Mouse (Mus musculus) limb, embryonic 14.5 days (tissue): Measurements from ENCODE around the gene Slc6a12. TPM values are rescaled to one million over a fixed set of nuclear protein-coding genes. Genes with fewer than 3 reads are reported as not detected.
A peak's percentile ranks its signal among the peaks of the same experiment; 100 is the strongest.

Source experiments
- ATAC-seq: fragments of 200-750 bp; cut with Nextera tagmentation; 2 replicates; pipeline ENCODE4 v1.8.0; 2017; ENCODE audit warnings: low read depth, moderate number of reproducible peaks, moderate TSS enrichment; ENCODE audit not compliant: low FRiP score
- DNase-seq: peaks from one replicate; pipeline ENCODE4 v3.0.0-alpha.2; 2015; ENCODE audit warnings: low spot score
- H3K27ac ChIP-seq: fragments of 300-500 bp; sonication (generic); replicated peaks from 2 replicates; pipeline ENCODE4 v1.5.1; 2014; ENCODE audit warnings: low read depth, mild to moderate bottlenecking, low read length, moderate library complexity, mixed read lengths
- H3K27me3 ChIP-seq: fragments of 300-500 bp; sonication (generic); 2 replicates; pipeline ENCODE4 v1.6.1; 2014; ENCODE audit warnings: low read length, mixed read lengths; ENCODE audit not compliant: control insufficient read depth, insufficient read depth
- H3K36me3 ChIP-seq: fragments of 300-500 bp; sonication (generic); 2 replicates; pipeline ENCODE4 v1.6.1; 2014; ENCODE audit warnings: mild to moderate bottlenecking, low read length, moderate library complexity, mixed read lengths; ENCODE audit not compliant: control insufficient read depth, insufficient read depth
- H3K4me1 ChIP-seq: fragments of 300-500 bp; sonication (generic); 2 replicates; pipeline ENCODE4 v1.6.1; 2014; ENCODE audit warnings: antibody characterized with exemption, low read length, mixed read lengths; ENCODE audit not compliant: control insufficient read depth, insufficient read depth
- H3K4me2 ChIP-seq: fragments of 300-500 bp; sonication (generic); replicated peaks from 2 replicates; pipeline ENCODE4 v1.6.1; 2014; ENCODE audit warnings: low read depth, mild to moderate bottlenecking, low read length, moderate library complexity; ENCODE audit not compliant: severe bottlenecking
- H3K4me3 ChIP-seq: fragments of 300-500 bp; sonication (generic); replicated peaks from 2 replicates; pipeline ENCODE4 v1.5.1; 2014; ENCODE audit warnings: low read length
- H3K9ac ChIP-seq: fragments of 300-500 bp; sonication (generic); 2 replicates; pipeline ENCODE4 v1.6.1; 2014; ENCODE audit warnings: mild to moderate bottlenecking, low read depth, low read length, moderate library complexity; ENCODE audit not compliant: severe bottlenecking
- H3K9me3 ChIP-seq: fragments of 300-500 bp; sonication (generic); 2 replicates; pipeline ENCODE4 v1.6.1; 2016; ENCODE audit warnings: low read length; ENCODE audit not compliant: control insufficient read depth
- POLR2A ChIP-seq: fragments of 200-500 bp; IDR thresholded peaks from 2 replicates; pipeline ENCODE4 v1.8.0; 2012; ENCODE audit warnings: inconsistent platforms, mild to moderate bottlenecking, moderate library complexity, borderline replicate concordance; ENCODE audit not compliant: insufficient read depth, insufficient read length; ENCODE audit errors: extremely low read depth
- WGBS: fragments of 180-500 bp; shearing (Covaris S2); extraction: QIAGEN DNeasy Blood & Tissue Kit; methylation state at CpG from one replicate; pipeline ENCODE4 v1.1.7; 2014; 5-methylcytosine and 5-hydroxymethylcytosine counted together
- polyA plus RNA-seq, 2 experiments: library from polyadenylated mRNA; depleted of rRNA in 1 of 2; stranded (reverse) in 1 of 2; unstranded in 1 of 2; fragments of >200 nt; fragmentation: Nextera tagmentation in 1 of 2; extraction: Ambion mirVana in 1 of 2; gene quantifications; 2 replicates each; pipeline versions ENCODE4 v1.2.1 to v1.2.3; 2012 to 2014

The Slc6a12 gene
- polyA plus RNA-seq, 2 experiments: 0.23 TPM; not detected in 1

- 96% methylated on average over 9 of the region's 9 CpGs for WGBS
These were observed 5.6 kb upstream of the Slc6a12 start for GRCm38 (mm10) chr6:121337229-121337628.

DNA sequence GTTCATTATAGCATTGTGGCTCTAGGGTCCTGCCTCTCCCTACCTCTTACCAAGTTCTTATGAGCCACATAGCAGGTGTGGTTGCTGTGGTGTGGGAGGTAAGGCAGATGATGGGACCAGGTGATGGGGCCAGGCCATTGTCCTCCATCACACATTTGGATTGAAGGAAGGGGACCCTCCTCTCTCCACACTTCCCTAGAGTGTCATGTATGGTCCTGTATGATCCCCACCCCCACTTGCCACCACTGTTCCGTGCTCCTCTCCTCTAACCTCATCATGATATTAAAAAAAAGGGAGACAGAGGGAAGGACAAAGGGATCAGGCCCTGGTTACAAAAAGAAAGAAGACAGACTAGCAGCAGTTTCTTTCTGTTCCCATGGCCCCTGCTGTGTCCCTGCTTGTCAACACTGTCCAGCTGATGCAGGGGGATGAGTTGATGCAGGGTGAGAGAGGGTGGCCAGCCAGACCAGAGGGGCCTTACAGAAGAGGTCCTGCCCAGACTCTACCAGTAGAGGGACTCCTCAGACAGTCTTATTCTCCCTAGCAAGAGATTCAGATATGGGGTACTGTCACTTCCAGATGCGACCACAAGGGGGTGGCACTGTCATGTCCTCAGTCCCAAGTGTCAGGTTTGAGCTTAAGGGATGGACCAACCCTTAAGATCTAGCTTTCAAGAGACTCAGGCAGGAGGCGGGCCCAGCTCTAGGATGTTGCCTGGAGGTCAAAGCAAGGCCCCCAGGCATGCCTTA is 4.9 kb upstream of the Slc6a12 start:
- Histone ChIP-seq H3K9me3 (no peaks in the 10 kb centered on the region), H3K27me3 (no peaks in the 10 kb centered on the region), H3K9ac (no peak overlapping the region), H3K4me3 (no peak overlapping the region), H3K36me3 (no peaks in the 10 kb centered on the region), H3K4me2 (no peak overlapping the region), H3K4me1 (no peaks in the 10 kb centered on the region), H3K27ac (no peak overlapping the region)
- DNase-seq (peak; percentile 79), ATAC-seq (peak; percentile 53; the same call in 1 of the 2 replicates)
- TF ChIP-seq POLR2A: no peak
- 27% methylated on average over 3 of the region's 3 CpGs for WGBS

More at GRCm38 (mm10) chr6:121337229-121337628, 5.6 kb upstream of the Slc6a12 start:
- no peak for TF ChIP-seq POLR2A
- H3K4me3 ChIP-seq: no peak overlapping the region
- DNase-seq (no peak), ATAC-seq (no peak)
- H3K27me3 ChIP-seq: no peaks in the 10 kb centered on the region
- H3K4me2 ChIP-seq: no peak overlapping the region
- no peaks in the 10 kb centered on the region for H3K36me3 ChIP-seq
- H3K9me3 ChIP-seq: no peaks in the 10 kb centered on the region
- no peaks in the 10 kb centered on the region for H3K4me1 ChIP-seq
- H3K9ac ChIP-seq: no peak overlapping the region
- H3K27ac ChIP-seq: no peak overlapping the region

DNA sequence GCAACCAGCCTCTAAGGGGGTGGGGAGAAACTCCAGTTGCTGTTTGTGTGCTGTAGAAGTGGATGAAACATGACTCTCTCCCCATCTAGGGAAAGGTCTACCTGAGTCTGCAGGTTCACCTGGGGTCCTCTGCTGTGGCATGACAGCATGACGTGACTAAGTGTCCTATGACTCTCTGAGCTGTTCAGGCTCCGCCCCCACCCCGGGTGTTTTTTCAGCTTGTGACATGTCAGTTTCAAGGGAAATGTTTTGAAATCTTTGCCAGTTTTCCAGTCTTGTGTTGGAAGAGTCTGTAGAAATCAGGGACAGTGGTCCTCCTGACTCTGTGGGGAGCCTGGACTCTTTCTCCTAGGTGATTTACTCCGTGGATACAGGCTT is 4.4 kb upstream of the Slc6a12 start:
- Histone ChIP-seq H3K36me3 (no peaks in the 10 kb centered on the region), H3K27ac (no peak overlapping the region), H3K9ac (no peak overlapping the region), H3K4me3 (no peak overlapping the region), H3K4me1 (no peaks in the 10 kb centered on the region), H3K4me2 (no peak overlapping the region), H3K9me3 (no peaks in the 10 kb centered on the region), H3K27me3 (no peaks in the 10 kb centered on the region)
- WGBS: 48% methylated on average over 4 of the region's 4 CpGs
- no peak for DNase-seq
- ATAC-seq: no peak
- TF ChIP-seq POLR2A: no peak

DNA sequence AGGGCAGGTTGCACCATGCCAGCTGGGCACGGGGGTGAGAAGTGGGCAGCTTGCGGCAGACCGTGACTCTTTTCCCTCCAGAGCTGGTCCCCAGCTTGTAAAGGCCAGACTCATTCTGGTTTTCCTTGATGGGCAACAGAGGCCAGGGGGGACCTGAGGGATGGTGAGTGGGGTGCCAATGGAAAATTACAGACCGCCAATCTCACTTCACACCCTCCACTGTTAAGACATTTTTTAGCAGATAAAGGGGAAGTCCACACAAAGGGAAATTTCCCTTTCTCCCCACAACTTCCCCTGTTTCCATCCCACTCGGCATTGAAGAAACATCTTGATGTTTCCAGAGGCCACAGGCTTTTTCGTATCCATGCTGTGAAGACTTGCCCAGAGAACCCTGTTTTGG is 1.2 kb upstream of the Slc6a12 start:
- TF ChIP-seq POLR2A: no peak
- H3K4me3 ChIP-seq: no peak overlapping the region
- no peaks in the 10 kb centered on the region for H3K9me3 ChIP-seq

GRCm38 (mm10) chr6:121343771-121344123 is 871 bp downstream of the Slc6a12 start:
- Histone ChIP-seq H3K27ac (no peak overlapping the region), H3K9me3 (no peaks in the 10 kb centered on the region), H3K9ac (no peak overlapping the region), H3K36me3 (no peaks in the 10 kb centered on the region), H3K4me1 (no peaks in the 10 kb centered on the region), H3K4me3 (no peak overlapping the region), H3K27me3 (no peaks in the 10 kb centered on the region), H3K4me2 (no peak overlapping the region)
- no peak for TF ChIP-seq POLR2A
- ATAC-seq (no peak), DNase-seq (no peak)
- 66% methylated on average over 6 of the region's 6 CpGs for WGBS

More for the DNA sequence above, 1.2 kb upstream of the Slc6a12 start:
- WGBS: 85% methylated on average over 6 of the region's 6 CpGs
- ATAC-seq (no peak), DNase-seq (no peak)
- no peak overlapping the region for H3K4me2 ChIP-seq
- H3K36me3 ChIP-seq: no peaks in the 10 kb centered on the region
- no peaks in the 10 kb centered on the region for H3K4me1 ChIP-seq
- H3K27me3 ChIP-seq: no peaks in the 10 kb centered on the region
- no peak overlapping the region for H3K9ac ChIP-seq
- no peak overlapping the region for H3K27ac ChIP-seq
